Mouse (Mus musculus) CD4-positive, CD25-positive, alpha-beta regulatory T cell, adult 4 months (primary cell): ENCODE results near the gene Mctp1. TPM values are rescaled to one million over a fixed set of nuclear protein-coding genes. Genes with fewer than 3 reads are reported as not detected.

Experiments used
- ATAC-seq: one replicate; pipeline ENCODE4 v1.8.0; 2017
- polyA plus RNA-seq, 2 experiments: library from polyadenylated mRNA; unstranded; fragments of 100-300 nt; shearing (Covaris generic); gene quantifications; one replicate each; pipeline ENCODE4 v1.2.1; 2017

Mctp1 gene
- polyA plus RNA-seq, 2 experiments from 2014 or later = 15.1 to 15.7 TPM

- no peak for ATAC-seq
Measured at GRCm38 (mm10) chr13:76838031-76838430, 453.7 kb downstream of the Mctp1 start.

- ATAC-seq = no peak
Measured at GRCm38 (mm10) chr13:76840712-76841111, 456.4 kb downstream of the Mctp1 start.

GRCm38 (mm10) chr13:76844629-76845255, 460.4 kb downstream of the Mctp1 start:
- ATAC-seq = peak; percentile 65

- ATAC-seq = no peak
Measured at GRCm38 (mm10) chr13:76850412-76851054, 466.2 kb downstream of the Mctp1 start.

DNA sequence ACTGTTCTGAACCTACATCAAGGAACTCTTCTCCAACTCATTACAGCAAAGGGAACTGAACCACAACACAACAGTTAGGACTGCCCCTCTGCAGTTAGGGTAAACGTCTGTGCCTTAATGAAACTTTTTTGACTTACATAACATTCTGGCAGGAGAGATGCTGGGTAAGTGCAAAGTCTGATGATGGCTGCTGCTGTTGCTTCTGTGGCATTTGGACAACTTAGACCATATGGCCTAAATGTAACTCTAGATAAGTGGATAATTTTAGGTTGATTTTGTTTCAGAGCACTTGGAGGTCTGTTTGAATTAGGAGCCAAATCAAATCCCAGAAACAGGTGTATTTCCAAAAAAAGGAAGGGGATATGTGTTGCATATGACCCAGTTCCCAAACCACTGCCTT, 470.0 kb downstream of the Mctp1 start:
- ATAC-seq = no peak

GRCm38 (mm10) chr13:76855021-76855420, 470.7 kb downstream of the Mctp1 start:
- no peak for ATAC-seq

DNA sequence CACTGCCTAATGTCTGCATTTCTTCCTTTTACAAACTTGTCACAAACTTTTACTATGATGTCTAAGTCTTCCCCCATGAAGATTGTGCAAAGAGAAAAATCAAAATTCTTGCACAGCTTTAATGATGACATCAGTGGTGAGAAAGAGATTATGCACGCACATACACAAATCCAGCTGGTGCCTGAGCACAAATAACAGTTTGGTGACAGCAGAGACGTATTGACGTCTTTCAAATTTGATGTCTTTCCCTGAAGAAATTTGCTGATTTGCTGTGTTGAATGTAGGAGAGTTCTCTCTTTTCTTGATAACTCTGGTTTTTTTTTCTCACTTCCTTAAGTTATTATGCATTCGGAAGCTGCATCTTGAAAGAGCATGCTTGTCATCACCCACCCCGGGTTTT, 472.7 kb downstream of the Mctp1 start:
- no peak for ATAC-seq

DNA sequence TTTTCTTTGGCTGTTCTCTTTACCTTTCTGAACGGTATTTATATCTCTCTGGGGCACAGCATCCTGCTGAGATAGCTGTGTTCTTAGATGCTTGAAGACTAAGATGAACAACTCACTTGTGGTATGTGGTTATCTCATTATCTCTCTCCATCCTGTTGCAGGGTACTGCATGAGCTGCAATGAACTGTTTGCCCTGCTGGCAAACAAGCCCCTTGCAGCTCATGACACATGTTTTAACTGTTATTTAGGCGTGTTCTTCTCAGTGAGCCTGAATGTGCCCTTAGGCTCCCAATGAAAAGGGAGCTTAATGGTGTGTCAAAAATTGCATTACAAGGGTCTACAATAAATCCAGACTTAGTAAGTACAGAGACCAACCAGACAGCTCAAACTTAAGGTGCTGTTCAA, 473.7 kb downstream of the Mctp1 start:
- ATAC-seq = no peak

DNA sequence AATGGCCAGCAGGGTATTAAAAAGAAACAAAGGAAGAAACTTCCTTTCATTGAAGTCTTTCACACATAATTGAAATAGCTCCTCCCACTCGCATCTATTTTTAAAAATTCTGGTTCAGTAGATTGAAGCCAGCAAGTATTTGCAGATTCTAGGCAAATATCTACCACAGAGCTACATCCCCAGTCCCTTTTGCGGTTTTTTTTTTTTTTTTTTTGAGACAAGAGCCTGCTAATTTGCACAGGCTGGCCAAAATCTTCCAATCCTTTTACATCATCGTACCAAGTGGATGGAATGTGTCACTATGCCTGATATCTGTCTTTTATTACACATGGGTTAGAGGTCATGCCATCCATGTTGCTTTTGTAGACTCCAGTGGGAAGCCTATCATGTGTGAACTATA, 486.0 kb downstream of the Mctp1 start:
- no peak for ATAC-seq

DNA sequence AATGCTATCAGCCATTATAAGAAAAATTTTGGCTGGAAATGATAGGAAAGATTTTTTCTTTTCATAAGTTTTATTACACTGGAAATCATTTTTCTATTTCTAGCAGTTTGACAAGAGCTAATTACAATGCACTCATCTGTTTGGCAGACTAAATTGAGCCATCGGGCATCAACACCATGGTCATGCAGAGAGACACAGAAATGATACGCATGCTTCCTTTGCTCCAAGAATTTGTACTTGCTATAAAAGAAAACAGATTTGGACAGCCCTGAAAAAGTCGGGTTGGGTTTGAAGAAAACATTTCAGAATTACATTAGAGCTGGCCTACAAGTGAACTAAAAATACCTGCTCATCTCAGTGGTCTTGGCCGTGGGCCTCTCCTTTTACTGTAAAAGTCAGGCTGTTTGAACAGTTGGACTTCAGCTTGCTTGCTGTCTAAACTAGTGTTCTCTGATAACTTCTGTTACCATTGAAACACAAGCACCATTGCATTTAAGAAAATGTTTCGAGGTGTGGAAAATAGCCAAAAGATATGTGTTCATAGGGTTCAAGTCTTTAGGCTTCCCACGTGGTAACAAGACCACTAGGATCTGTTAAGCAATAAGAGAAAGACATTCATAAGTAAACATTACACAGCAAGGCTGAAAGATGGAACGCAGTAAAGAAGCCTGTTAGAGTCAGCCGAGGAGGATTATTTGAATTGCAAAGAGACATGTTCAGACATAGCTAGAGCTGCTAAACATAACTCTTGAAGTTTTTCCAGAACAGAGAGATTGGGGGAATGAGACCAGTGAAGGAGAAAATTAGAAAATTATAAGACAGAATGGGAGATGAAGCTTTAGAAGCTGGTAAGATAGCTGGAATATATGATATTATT, 493.8 kb downstream of the Mctp1 start:
- ATAC-seq = no peak

- no peak for ATAC-seq
Measured at GRCm38 (mm10) chr13:76879008-76879407, 494.7 kb downstream of the Mctp1 start.

DNA sequence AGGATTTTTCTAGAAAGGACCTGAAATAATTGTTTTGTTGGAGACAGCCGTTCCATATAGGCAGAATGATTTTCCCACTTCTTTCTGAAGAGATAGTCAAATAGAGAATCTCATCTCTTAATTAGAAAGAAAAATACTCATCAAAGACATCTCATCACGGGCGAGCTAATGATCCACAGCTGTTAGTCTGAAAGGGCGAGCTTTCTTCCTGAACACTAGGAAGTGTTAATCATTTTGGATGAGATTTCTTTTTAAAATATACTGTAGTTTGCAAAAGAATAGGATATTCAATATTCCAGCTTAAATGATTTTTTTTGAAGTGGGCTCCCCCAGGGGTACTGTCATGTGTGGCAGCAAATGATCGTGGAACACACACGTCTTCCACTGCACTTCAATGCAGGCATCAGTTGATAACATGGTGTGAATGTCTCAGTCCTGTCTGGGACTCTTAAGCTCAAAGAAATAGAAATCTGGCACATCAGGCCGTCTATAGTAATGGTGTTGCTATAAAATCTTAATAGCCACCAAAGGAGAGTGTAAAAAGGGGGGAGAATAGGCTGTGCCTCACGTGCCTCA, 500.3 kb downstream of the Mctp1 start:
- no peak for ATAC-seq

- no peak for ATAC-seq
Measured at GRCm38 (mm10) chr13:76892987-76893386, 508.7 kb downstream of the Mctp1 start.

GRCm38 (mm10) chr13:76895770-76896456, 511.6 kb downstream of the Mctp1 start:
- ATAC-seq = no peak

DNA sequence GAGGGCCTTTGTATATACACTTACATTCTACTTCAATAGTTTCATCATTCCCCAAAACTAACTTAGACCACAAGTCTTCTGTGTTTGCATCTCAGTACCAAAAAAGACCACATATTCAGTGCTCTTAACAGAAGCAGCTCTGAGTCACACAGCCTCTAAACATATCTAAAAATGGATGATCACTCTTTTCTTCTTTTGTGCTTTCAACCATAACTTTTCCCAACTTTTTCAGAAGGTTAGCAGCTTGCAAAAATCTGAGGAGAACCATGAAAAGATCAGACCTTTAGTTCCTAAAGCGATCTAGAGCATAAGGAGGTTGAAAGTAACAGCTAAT, 512.1 kb downstream of the Mctp1 start:
- ATAC-seq = no peak

- ATAC-seq = no peak
Measured at GRCm38 (mm10) chr13:76918321-76918720, 534.0 kb downstream of the Mctp1 start.

- ATAC-seq = no peak
Measured at GRCm38 (mm10) chr13:76926851-76927250, 542.5 kb downstream of the Mctp1 start.

DNA sequence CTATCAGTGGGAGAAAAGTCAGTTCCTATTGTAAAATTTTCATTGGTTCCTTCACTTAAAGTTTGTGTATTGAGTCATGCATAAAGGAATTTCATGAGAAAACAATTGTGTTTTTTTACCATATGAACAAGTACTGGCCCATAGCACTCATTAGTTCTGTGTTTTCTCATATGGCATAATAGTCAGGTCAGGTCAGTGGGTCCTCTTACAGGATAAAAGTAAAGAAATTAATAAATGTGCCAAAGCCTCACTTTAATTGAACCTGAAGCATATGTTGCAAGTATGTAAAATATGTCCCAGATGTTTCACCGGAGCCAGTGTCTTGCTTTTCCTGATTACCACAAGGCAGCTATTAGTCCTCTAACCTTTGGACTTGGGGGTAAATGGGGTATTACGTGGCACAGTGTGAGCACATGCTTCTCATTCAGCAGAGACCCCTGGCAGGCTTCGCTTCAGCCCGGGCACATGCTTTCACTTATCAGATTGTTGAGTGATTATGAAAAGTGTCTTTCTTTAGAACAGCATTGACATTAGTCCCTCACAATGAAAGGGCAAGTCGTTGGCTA, 543.6 kb downstream of the Mctp1 start:
- ATAC-seq = no peak

GRCm38 (mm10) chr13:76929152-76929551, 544.8 kb downstream of the Mctp1 start:
- no peak for ATAC-seq

- ATAC-seq = no peak
Measured at GRCm38 (mm10) chr13:76932933-76933332, 548.6 kb downstream of the Mctp1 start.

DNA sequence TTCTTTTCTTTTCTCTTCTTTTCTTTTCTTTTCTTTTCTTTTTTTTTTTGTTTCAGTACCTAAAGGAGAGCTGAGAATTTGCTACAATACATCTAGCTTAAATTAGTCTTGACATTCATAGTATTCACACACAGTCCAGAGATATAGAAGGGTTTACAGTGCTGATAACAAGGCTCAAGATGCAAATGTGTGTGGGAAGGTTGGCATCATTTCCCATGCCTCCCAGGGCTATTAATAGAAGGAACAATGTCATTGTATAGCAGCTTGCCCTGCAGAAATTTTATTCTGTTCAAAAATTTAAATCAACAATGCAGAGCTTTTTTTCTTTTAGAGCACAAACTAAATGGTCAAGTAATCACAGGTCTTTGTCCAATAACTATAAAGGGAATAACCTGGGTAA, 564.9 kb downstream of the Mctp1 start:
- no peak for ATAC-seq

DNA sequence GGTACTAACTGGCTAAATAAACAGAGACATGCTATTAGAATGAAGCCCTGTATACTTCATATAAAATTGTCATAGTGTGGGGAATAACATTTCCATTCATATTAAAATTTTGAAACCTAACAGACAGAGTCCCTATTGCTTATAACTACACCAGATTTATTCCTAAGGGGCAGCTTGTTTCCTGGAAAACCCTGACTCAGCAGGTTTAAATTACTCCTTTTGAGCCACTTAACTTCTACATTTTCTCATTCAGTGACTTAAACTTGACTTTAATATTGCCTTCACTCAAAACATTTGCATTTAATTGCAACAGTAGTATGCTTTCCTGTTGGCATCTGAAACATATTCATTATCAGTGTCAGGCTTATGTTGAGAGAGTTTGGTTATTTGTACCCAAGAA, 583.3 kb downstream of the Mctp1 start:
- no peak for ATAC-seq

DNA sequence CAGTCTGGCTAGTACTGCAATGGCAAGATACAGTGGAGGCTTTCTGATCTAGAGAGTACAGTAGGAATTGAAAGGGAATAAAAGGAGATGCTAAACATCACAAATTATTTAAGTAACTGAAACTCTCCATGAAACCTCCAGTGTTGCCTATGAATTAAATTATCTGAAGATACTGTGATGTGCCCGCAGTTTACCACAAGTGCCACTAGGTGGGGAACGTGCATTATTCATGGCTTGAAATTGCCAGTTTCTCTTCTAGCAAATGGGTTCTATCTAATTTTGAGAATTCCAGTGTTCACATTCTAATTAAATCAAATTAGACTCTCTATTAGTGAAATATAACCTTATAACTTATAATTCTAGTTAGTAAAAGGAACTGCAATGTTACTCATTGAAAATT, 585.1 kb downstream of the Mctp1 start:
- ATAC-seq = no peak
